Comparison of ENCODE assay signal across 9 mouse cellular contexts in the genomic region with DNA sequence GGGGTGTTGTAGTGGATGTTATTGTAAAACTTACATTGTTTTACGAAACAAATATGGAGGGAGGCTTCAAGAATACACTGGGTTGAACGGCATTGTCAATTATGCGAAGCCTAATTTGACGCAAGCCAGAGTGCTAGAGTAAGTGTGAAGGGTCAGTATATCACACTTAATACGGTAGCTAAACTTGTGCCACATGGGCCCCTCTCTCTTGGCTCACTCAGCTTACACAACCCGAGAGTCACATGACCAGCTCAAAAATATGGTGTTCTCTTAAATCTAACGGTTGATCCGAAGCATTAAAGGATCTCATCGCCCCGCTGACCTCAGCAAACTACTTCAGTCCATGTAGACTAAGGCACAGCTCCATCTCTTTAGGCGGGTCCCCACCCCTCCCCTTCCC. TPM values are rescaled to one million over a fixed set of nuclear protein-coding genes. Genes with fewer than 3 reads are reported as not detected.
DNase-seq lines count a peak whose midpoint lies in the region; ATAC-seq lines count a peak whose summit lies in the region.
"Had no signal": no experiment of that assay in that cellular context is flagged by ENCODE, and none has a peak within 500 bp of the region (broad histone marks: within the 10 kb centered on the region; RNA-seq: fewer than 3 reads in every experiment).

No protein-coding gene starts in this region.

- ATAC-seq in lung, embryonic 15.5 days (ENCODE audit: borderline replicate concordance, extremely low read depth, low FRiP score, low TSS enrichment), result peak; percentile 64; the same call in 1 of the 2 replicates
- ATAC-seq in forebrain, embryonic 15.5 days (replicated peaks), result 0 out of 2 replicates have a peak, but pooled peaks have one; percentile 60
- ATAC-seq in limb, embryonic 15.5 days (ENCODE audit: insufficient number of reproducible peaks, low FRiP score, low TSS enrichment, low read depth), result no peak
- no peak for ATAC-seq in stomach, embryonic 15.5 days (ENCODE audit: insufficient read depth, low FRiP score, low read depth)
- no peak for ATAC-seq in cerebellum, adult (ENCODE audit: insufficient number of reproducible peaks, low FRiP score, low TSS enrichment)
- ATAC-seq in frontal cortex, adult (ENCODE audit: low TSS enrichment), result no peak

- WGBS in lung, embryonic 15.5 days, result 41% methylated on average over 11 of the region's 11 CpGs
- WGBS in forebrain, embryonic 15.5 days, result 44% methylated on average over 11 of the region's 11 CpGs
- WGBS in limb, embryonic 15.5 days, result 35% methylated on average over 11 of the region's 11 CpGs
- 39% methylated on average over 11 of the region's 11 CpGs for WGBS in stomach, embryonic 15.5 days

- no peaks in the 10 kb centered on the region for H3K36me3 ChIP-seq in lung, embryonic 15.5 days
- no peaks in the 10 kb centered on the region for H3K36me3 ChIP-seq in forebrain, embryonic 15.5 days
- H3K36me3 ChIP-seq in limb, embryonic 15.5 days, result no peaks in the 10 kb centered on the region
- no peaks in the 10 kb centered on the region for H3K36me3 ChIP-seq in stomach, embryonic 15.5 days

- H3K9ac ChIP-seq in lung, embryonic 15.5 days, result no peak overlapping the region; the same call in 1 of the 2 replicates
- H3K9ac ChIP-seq in forebrain, embryonic 15.5 days (replicated peaks), result no peak overlapping the region
- no peak overlapping the region for H3K9ac ChIP-seq in limb, embryonic 15.5 days
- H3K9ac ChIP-seq in stomach, embryonic 15.5 days, result no peak overlapping the region

- no peaks in the 10 kb centered on the region for H3K9me3 ChIP-seq in lung, embryonic 15.5 days
- no peaks in the 10 kb centered on the region for H3K9me3 ChIP-seq in forebrain, embryonic 15.5 days
- no peaks in the 10 kb centered on the region for H3K9me3 ChIP-seq in limb, embryonic 15.5 days
- H3K9me3 ChIP-seq in stomach, embryonic 15.5 days, result no peaks in the 10 kb centered on the region

- no peak for DNase-seq in lung, postnatal 36 days
- no peak for DNase-seq in cerebellum, adult 18-20 months
- DNase-seq: kidney, adult 18-20 months had no signal

- H3K27ac ChIP-seq in lung, embryonic 15.5 days, result no peak overlapping the region
- no peak overlapping the region for H3K27ac ChIP-seq in forebrain, embryonic 15.5 days (replicated peaks)
- no peak overlapping the region for H3K27ac ChIP-seq in limb, embryonic 15.5 days
- no peak overlapping the region for H3K27ac ChIP-seq in stomach, embryonic 15.5 days

- H3K4me1 ChIP-seq in lung, embryonic 15.5 days, result peaks cover 9% of the 10 kb centered on the region
- peaks cover 12% of the 10 kb centered on the region for H3K4me1 ChIP-seq in forebrain, embryonic 15.5 days
- H3K4me1 ChIP-seq in limb, embryonic 15.5 days, result peaks cover 9% of the 10 kb centered on the region; the same call in 1 of the 2 replicates
- H3K4me1 ChIP-seq in stomach, embryonic 15.5 days, result 0 out of 2 replicates have a peak, but pooled peaks cover 6% of the 10 kb centered on the region

- peak overlapping the region; percentile 34; the same call in 1 of the 2 replicates for H3K4me3 ChIP-seq in lung, embryonic 15.5 days
- H3K4me3 ChIP-seq in forebrain, embryonic 15.5 days, result peak overlapping the region; percentile 36
- H3K4me3 ChIP-seq in limb, embryonic 15.5 days, result no peak overlapping the region
- H3K4me3 ChIP-seq in stomach, embryonic 15.5 days (replicated peaks), result peak overlapping the region; percentile 34; the same call in 1 of the 2 replicates

- H3K4me2 ChIP-seq in lung, embryonic 15.5 days, result peak overlapping the region; percentile 62
- peak overlapping the region; percentile 55 for H3K4me2 ChIP-seq in forebrain, embryonic 15.5 days (replicated peaks)
- peak overlapping the region; percentile 31 for H3K4me2 ChIP-seq in limb, embryonic 15.5 days
- H3K4me2 ChIP-seq in stomach, embryonic 15.5 days, result peak overlapping the region; percentile 71

- 0 out of 2 replicates have a peak, but pooled peaks cover 3% of the 10 kb centered on the region for H3K27me3 ChIP-seq in lung, embryonic 15.5 days
- no peaks in the 10 kb centered on the region for H3K27me3 ChIP-seq in forebrain, embryonic 15.5 days
- H3K27me3 ChIP-seq in limb, embryonic 15.5 days, result peaks cover 28% of the 10 kb centered on the region
- H3K27me3 ChIP-seq in stomach, embryonic 15.5 days (replicated peaks), result no peaks in the 10 kb centered on the region

RNA-seq across cellular contexts. Expression of a gene that starts 8.7 kb away (rescaled TPM):
- not detected in 2 replicates for polyA plus RNA-seq in lung, embryonic 15.5 days (2015; fragmentation: Nextera tagmentation; extraction: Ambion mirVana)
- not detected in 2 replicates for polyA plus RNA-seq in forebrain, embryonic 15.5 days (2015; fragmentation: Nextera tagmentation; extraction: Ambion mirVana)
- not detected in 2 replicates for polyA plus RNA-seq in limb, embryonic 15.5 days (2015; fragmentation: Nextera tagmentation; extraction: Ambion mirVana)
- polyA plus RNA-seq in stomach, embryonic 15.5 days (2015; fragmentation: Nextera tagmentation; extraction: Ambion mirVana), result not detected in 2 replicates

RNA-seq across cellular contexts. Expression of a gene that starts 32.0 kb away (rescaled TPM):
- polyA plus RNA-seq in lung, embryonic 15.5 days (2015; fragmentation: Nextera tagmentation; extraction: Ambion mirVana), result 8.7 and 9.3 TPM in 2 replicates
- 5.2 and 5.4 TPM in 2 replicates for polyA plus RNA-seq in forebrain, embryonic 15.5 days (2015; fragmentation: Nextera tagmentation; extraction: Ambion mirVana)
- polyA plus RNA-seq in limb, embryonic 15.5 days (2015; fragmentation: Nextera tagmentation; extraction: Ambion mirVana), result 4.8 and 5.0 TPM in 2 replicates
- polyA plus RNA-seq in stomach, embryonic 15.5 days (2015; fragmentation: Nextera tagmentation; extraction: Ambion mirVana), result 5.2 and 6.5 TPM in 2 replicates

Comparison
In these comparisons a context has a peak if more than half of its experiments do, and no peak if none do; other contexts are left out.
1. ATAC-seq: peak in lung, embryonic 15.5 days (single experiment) and forebrain, embryonic 15.5 days (single experiment); none in limb, embryonic 15.5 days (single experiment), stomach, embryonic 15.5 days (single experiment), cerebellum, adult (single experiment) and frontal cortex, adult (single experiment).
2. Peak in every context shown above with its lines, with median percentiles within 50 percentile points of each other: H3K4me2 ChIP-seq.